Mouse (Mus musculus): ENCODE measurements at regions not wholly inside any gene's neighbourhood (a gene's known extent, or its start where the extent isn't known, plus 50 kb on each side); places are given as distances from the start of the nearest gene placed in this dataset.

DNA sequence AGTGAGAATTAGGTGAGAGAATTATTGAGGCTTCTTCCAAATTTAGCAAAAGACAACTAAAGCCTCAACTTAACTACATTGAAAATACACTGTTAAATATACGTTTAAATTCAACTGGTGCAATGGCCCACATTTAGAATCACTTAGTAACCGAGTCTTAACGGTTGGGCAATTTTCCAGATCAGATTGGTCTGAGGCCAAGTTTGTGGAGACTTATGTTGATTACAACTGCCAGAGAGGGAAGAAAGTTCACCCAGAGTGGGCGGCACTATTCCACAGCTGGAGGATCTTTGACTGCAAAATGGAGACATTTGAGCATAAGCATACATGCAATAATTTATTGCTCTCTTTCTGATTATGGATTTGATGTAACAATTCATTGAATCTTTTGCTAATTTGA is 146.5 kb upstream of the Tprg start:
- DNase-seq (ENCODE audit: low read depth, low spot score): no peak

GRCm38 (mm10) chr16:25147486-25147885 is 139.1 kb upstream of the Tprg start:
- H3K27ac ChIP-seq (ENCODE audit: insufficient read depth, low read depth, low read length, poor library complexity, severe bottlenecking): no peak overlapping the region
- no peak overlapping the region for H3K9ac ChIP-seq (ENCODE audit: insufficient read depth, low read depth, low read length, poor library complexity, severe bottlenecking)
- no peaks in the 10 kb centered on the region for H3K4me1 ChIP-seq (ENCODE audit: control insufficient read depth in 2 of 2, insufficient read depth in 2 of 2, low read length in 2 of 2, poor library complexity in 1 of 2)
- H3K36me3 ChIP-seq (ENCODE audit: control insufficient read depth, insufficient read depth, low read length, poor library complexity, severe bottlenecking): no peaks in the 10 kb centered on the region
- no peak for DNase-seq (ENCODE audit: low read depth, low spot score)
- H3K4me3 ChIP-seq (ENCODE audit: insufficient read depth in 1 of 2, low read depth in 1 of 2, low read length in 2 of 2, poor library complexity in 1 of 2, severe bottlenecking in 1 of 2): no peak overlapping the region
- no peaks in the 10 kb centered on the region for H3K9me3 ChIP-seq (ENCODE audit: control insufficient read depth, insufficient read depth, low read depth, low read length)
- no peak for TF ChIP-seq ZC3H11A (IDR thresholded peaks at IDR 0.05; ENCODE audit: borderline replicate concordance, low read depth, low read length)
- no peak for TF ChIP-seq ZNF384 (IDR thresholded peaks at IDR 0.05; ENCODE audit: low read depth, low read length)
- no peak for TF ChIP-seq MAFK (IDR thresholded peaks at IDR 0.05; ENCODE audit: insufficient read depth, low read depth, low read length)
- no peak for TF ChIP-seq HCFC1 (IDR thresholded peaks at IDR 0.05; ENCODE audit: borderline replicate concordance, insufficient read depth, low read length)
- no peak for TF ChIP-seq CHD2 (IDR thresholded peaks at IDR 0.05; ENCODE audit: low read depth, low read length)
- in situ Hi-C loops (cut with MboI; ENCODE audit: low sequenced_read_pairs in 2 of 2, unreplicated experiment in 2 of 2): no loop called here

More for the DNA sequence above, 146.5 kb upstream of the Tprg start:
- no peaks in the 10 kb centered on the region for H3K4me1 ChIP-seq (ENCODE audit: control insufficient read depth in 2 of 2, insufficient read depth in 2 of 2, low read length in 2 of 2, poor library complexity in 1 of 2)
- TF ChIP-seq CHD2 (IDR thresholded peaks at IDR 0.05; ENCODE audit: low read depth, low read length) (no peak), ZNF384 (IDR thresholded peaks at IDR 0.05; ENCODE audit: low read depth, low read length) (no peak), ZC3H11A (IDR thresholded peaks at IDR 0.05; ENCODE audit: borderline replicate concordance, low read depth, low read length) (no peak), MAFK (IDR thresholded peaks at IDR 0.05; ENCODE audit: insufficient read depth, low read depth, low read length) (no peak), HCFC1 (IDR thresholded peaks at IDR 0.05; ENCODE audit: borderline replicate concordance, insufficient read depth, low read length) (no peak)
- H3K9me3 ChIP-seq (ENCODE audit: control insufficient read depth, insufficient read depth, low read depth, low read length): no peaks in the 10 kb centered on the region
- no peak overlapping the region for H3K4me3 ChIP-seq (ENCODE audit: insufficient read depth in 1 of 2, low read depth in 1 of 2, low read length in 2 of 2, poor library complexity in 1 of 2, severe bottlenecking in 1 of 2)
- no peak overlapping the region for H3K9ac ChIP-seq (ENCODE audit: insufficient read depth, low read depth, low read length, poor library complexity, severe bottlenecking)
- H3K27ac ChIP-seq (ENCODE audit: insufficient read depth, low read depth, low read length, poor library complexity, severe bottlenecking): no peak overlapping the region
- H3K36me3 ChIP-seq (ENCODE audit: control insufficient read depth, insufficient read depth, low read length, poor library complexity, severe bottlenecking): no peaks in the 10 kb centered on the region
- in situ Hi-C loops (cut with MboI; ENCODE audit: low sequenced_read_pairs in 2 of 2, unreplicated experiment in 2 of 2): no loop called here

- TF ChIP-seq HCFC1 (IDR thresholded peaks at IDR 0.05; ENCODE audit: borderline replicate concordance, insufficient read depth, low read length) (no peak), MAFK (IDR thresholded peaks at IDR 0.05; ENCODE audit: insufficient read depth, low read depth, low read length) (no peak), CHD2 (IDR thresholded peaks at IDR 0.05; ENCODE audit: low read depth, low read length) (no peak), ZC3H11A (IDR thresholded peaks at IDR 0.05; ENCODE audit: borderline replicate concordance, low read depth, low read length) (no peak), ZNF384 (IDR thresholded peaks at IDR 0.05; ENCODE audit: low read depth, low read length) (no peak)
- no peak for DNase-seq (ENCODE audit: low read depth, low spot score)
- Histone ChIP-seq H3K4me3 (ENCODE audit: insufficient read depth in 1 of 2, low read depth in 1 of 2, low read length in 2 of 2, poor library complexity in 1 of 2, severe bottlenecking in 1 of 2) (no peak overlapping the region), H3K4me1 (ENCODE audit: control insufficient read depth in 2 of 2, insufficient read depth in 2 of 2, low read length in 2 of 2, poor library complexity in 1 of 2) (no peaks in the 10 kb centered on the region), H3K9me3 (ENCODE audit: control insufficient read depth, insufficient read depth, low read depth, low read length) (no peaks in the 10 kb centered on the region), H3K27ac (ENCODE audit: insufficient read depth, low read depth, low read length, poor library complexity, severe bottlenecking) (no peak overlapping the region), H3K9ac (ENCODE audit: insufficient read depth, low read depth, low read length, poor library complexity, severe bottlenecking) (no peak overlapping the region), H3K36me3 (ENCODE audit: control insufficient read depth, insufficient read depth, low read length, poor library complexity, severe bottlenecking) (no peaks in the 10 kb centered on the region)
- in situ Hi-C loops (cut with MboI; ENCODE audit: low sequenced_read_pairs in 2 of 2, unreplicated experiment in 2 of 2): no loop called here
These were observed 137.4 kb upstream of the Tprg start for GRCm38 (mm10) chr16:25149186-25149585.

- TF ChIP-seq HCFC1 (IDR thresholded peaks at IDR 0.05; ENCODE audit: borderline replicate concordance, insufficient read depth, low read length) (no peak), ZNF384 (IDR thresholded peaks at IDR 0.05; ENCODE audit: low read depth, low read length) (no peak), ZC3H11A (IDR thresholded peaks at IDR 0.05; ENCODE audit: borderline replicate concordance, low read depth, low read length) (no peak), CHD2 (IDR thresholded peaks at IDR 0.05; ENCODE audit: low read depth, low read length) (no peak), MAFK (IDR thresholded peaks at IDR 0.05; ENCODE audit: insufficient read depth, low read depth, low read length) (no peak)
- Histone ChIP-seq H3K27ac (ENCODE audit: insufficient read depth, low read depth, low read length, poor library complexity, severe bottlenecking) (no peak overlapping the region), H3K9ac (ENCODE audit: insufficient read depth, low read depth, low read length, poor library complexity, severe bottlenecking) (no peak overlapping the region), H3K36me3 (ENCODE audit: control insufficient read depth, insufficient read depth, low read length, poor library complexity, severe bottlenecking) (no peaks in the 10 kb centered on the region), H3K4me1 (ENCODE audit: control insufficient read depth in 2 of 2, insufficient read depth in 2 of 2, low read length in 2 of 2, poor library complexity in 1 of 2) (no peaks in the 10 kb centered on the region), H3K9me3 (ENCODE audit: control insufficient read depth, insufficient read depth, low read depth, low read length) (no peaks in the 10 kb centered on the region), H3K4me3 (ENCODE audit: insufficient read depth in 1 of 2, low read depth in 1 of 2, low read length in 2 of 2, poor library complexity in 1 of 2, severe bottlenecking in 1 of 2) (no peak overlapping the region)
- no peak for DNase-seq (ENCODE audit: low read depth, low spot score)
- in situ Hi-C loops (cut with MboI; ENCODE audit: low sequenced_read_pairs in 2 of 2, unreplicated experiment in 2 of 2): no loop called here
These were observed 109.7 kb upstream of the Tprg start for GRCm38 (mm10) chr16:25176870-25177269.

DNA sequence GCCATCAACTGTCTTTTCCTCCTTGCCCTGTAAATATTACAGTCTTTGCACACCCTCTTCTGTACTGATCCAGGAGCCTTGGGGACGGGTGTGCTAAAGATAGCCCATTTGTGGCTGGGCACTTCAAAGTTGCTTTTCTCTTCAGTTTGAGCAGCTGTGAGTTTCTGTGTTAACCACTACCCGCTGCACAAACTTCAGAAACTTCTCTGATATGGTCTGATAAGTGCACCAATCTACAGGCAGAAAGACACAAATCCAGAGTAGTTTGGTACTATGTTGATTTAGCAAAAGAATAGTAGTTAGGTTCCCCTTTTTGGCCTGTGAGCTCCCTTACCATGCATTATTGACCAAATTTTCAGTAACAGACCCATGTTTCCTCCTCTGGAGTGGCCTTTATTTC is 108.6 kb upstream of the Tprg start:
- Histone ChIP-seq H3K9ac (ENCODE audit: insufficient read depth, low read depth, low read length, poor library complexity, severe bottlenecking) (no peak overlapping the region), H3K4me3 (ENCODE audit: insufficient read depth in 1 of 2, low read depth in 1 of 2, low read length in 2 of 2, poor library complexity in 1 of 2, severe bottlenecking in 1 of 2) (no peak overlapping the region), H3K4me1 (ENCODE audit: control insufficient read depth in 2 of 2, insufficient read depth in 2 of 2, low read length in 2 of 2, poor library complexity in 1 of 2) (no peaks in the 10 kb centered on the region), H3K9me3 (ENCODE audit: control insufficient read depth, insufficient read depth, low read depth, low read length) (no peaks in the 10 kb centered on the region), H3K27ac (ENCODE audit: insufficient read depth, low read depth, low read length, poor library complexity, severe bottlenecking) (no peak overlapping the region), H3K36me3 (ENCODE audit: control insufficient read depth, insufficient read depth, low read length, poor library complexity, severe bottlenecking) (no peaks in the 10 kb centered on the region)
- in situ Hi-C loops (cut with MboI; ENCODE audit: low sequenced_read_pairs in 2 of 2, unreplicated experiment in 2 of 2): no loop called here
- no peak for TF ChIP-seq ZNF384 (IDR thresholded peaks at IDR 0.05; ENCODE audit: low read depth, low read length)
- no peak for DNase-seq (ENCODE audit: low read depth, low spot score)
